Mouse (Mus musculus) ES-Bruce4 (cell line): ENCODE measurements at regions not wholly inside any gene's neighbourhood (a gene's known extent, or its start where the extent isn't known, plus 50 kb on each side); places are given as distances from the start of the nearest gene placed in this dataset.

ENCODE experiments used
- CTCF ChIP-seq: IDR thresholded peaks from one replicate; pipeline ENCODE4 v1.8.1; 2011; ENCODE audit warnings: low read depth, low read length
- EP300 ChIP-seq: IDR thresholded peaks from 2 replicates; pipeline ENCODE4 v1.6.1; 2011; ENCODE audit warnings: low read depth, low read length; ENCODE audit not compliant: insufficient read depth
- POLR2A ChIP-seq: IDR thresholded peaks from one replicate; pipeline ENCODE4 v1.8.1; 2011; ENCODE audit warnings: low read length; ENCODE audit not compliant: insufficient read depth

GRCm38 (mm10) chr13:72809226-72809625 lies 180.6 kb downstream of the Irx2 start:
- TF ChIP-seq POLR2A (no peak), EP300 (no peak), CTCF (no peak)
